Mouse (Mus musculus) bone marrow macrophage, adult 2 months (primary cell): ENCODE results near the gene Hip1r. TPM values are rescaled to one million over a fixed set of nuclear protein-coding genes. Genes with fewer than 3 reads are reported as not detected.

Source experiments
- H3K27ac ChIP-seq: 2 replicates; pipeline ENCODE4 v1.5.1; 2012; ENCODE audit warnings: low read depth, low read length; ENCODE audit not compliant: insufficient read depth
- H3K4me1 ChIP-seq: 2 replicates; pipeline ENCODE4 v1.6.1; 2012; ENCODE audit warnings: low read length; ENCODE audit not compliant: control insufficient read depth, insufficient read depth
- H3K4me3 ChIP-seq: 2 replicates; pipeline ENCODE4 v1.5.1; 2012; ENCODE audit warnings: mild to moderate bottlenecking, low read length, moderate library complexity; ENCODE audit not compliant: insufficient read depth
- CTCF ChIP-seq: IDR thresholded peaks from 2 replicates; pipeline ENCODE4 v1.5.1; 2012; ENCODE audit warnings: low read depth, mild to moderate bottlenecking, low read length, moderate library complexity
- POLR2A ChIP-seq: IDR thresholded peaks from 2 replicates; pipeline ENCODE4 v1.6.1; 2012; ENCODE audit warnings: mild to moderate bottlenecking, low read depth, low read length, borderline replicate concordance
- polyA plus RNA-seq: library from polyadenylated mRNA; stranded (reverse); fragments of >200 nt; gene quantifications from 2 replicates; pipeline ENCODE4 v1.2.4, GENCODE M21; 2012; ENCODE audit not compliant: missing spikeins, insufficient read depth, insufficient read length

Hip1r gene
- polyA plus RNA-seq, 1 experiment: 0.51 TPM

- TF ChIP-seq POLR2A (no peak), CTCF (no peak)
- no peak overlapping the region for H3K27ac ChIP-seq
- H3K4me3 ChIP-seq: no peak overlapping the region
- no peaks in the 10 kb centered on the region for H3K4me1 ChIP-seq
These were observed 29.4 kb downstream of the Hip1r start for GRCm38 (mm10) chr5:124002876-124003275.

- H3K27ac ChIP-seq: no peak overlapping the region
- H3K4me1 ChIP-seq: no peaks in the 10 kb centered on the region
- TF ChIP-seq POLR2A (no peak), CTCF (no peak)
- no peak overlapping the region for H3K4me3 ChIP-seq
These were observed 29.9 kb downstream of the Hip1r start for GRCm38 (mm10) chr5:124003375-124003774.

- Histone ChIP-seq H3K4me1 (0 out of 2 replicates have a peak, but pooled peaks cover under 1% of the 10 kb centered on the region), H3K27ac (no peak overlapping the region), H3K4me3 (no peak overlapping the region)
- TF ChIP-seq POLR2A (no peak), CTCF (no peak)
These were observed 31.1 kb downstream of the Hip1r start for GRCm38 (mm10) chr5:124004356-124005150.

- TF ChIP-seq POLR2A (no peak), CTCF (no peak)
- no peak overlapping the region for H3K4me3 ChIP-seq
- H3K4me1 ChIP-seq: peaks cover 6% of the 10 kb centered on the region
- H3K27ac ChIP-seq: no peak overlapping the region
These were observed 31.7 kb downstream of the Hip1r start for GRCm38 (mm10) chr5:124005151-124005500.

- Histone ChIP-seq H3K4me3 (no peak overlapping the region), H3K4me1 (peaks cover 11% of the 10 kb centered on the region), H3K27ac (no peak overlapping the region)
- TF ChIP-seq CTCF (no peak), POLR2A (no peak)
These were observed 32.2 kb downstream of the Hip1r start for GRCm38 (mm10) chr5:124005591-124005990.

- Histone ChIP-seq H3K4me1 (peaks cover 15% of the 10 kb centered on the region), H3K27ac (no peak overlapping the region)
These were observed 32.9 kb downstream of the Hip1r start for GRCm38 (mm10) chr5:124006082-124006873.

GRCm38 (mm10) chr5:124006891-124007491 is 33.6 kb downstream of the Hip1r start:
- peaks cover 21% of the 10 kb centered on the region for H3K4me1 ChIP-seq
- TF ChIP-seq CTCF (no peak), POLR2A (no peak)
- no peak overlapping the region for H3K4me3 ChIP-seq
- no peak overlapping the region for H3K27ac ChIP-seq

More at GRCm38 (mm10) chr5:124006082-124006873, 32.9 kb downstream of the Hip1r start:
- TF ChIP-seq CTCF (no peak), POLR2A (no peak)
- H3K4me3 ChIP-seq: no peak overlapping the region

GRCm38 (mm10) chr5:124010077-124010476 is 36.6 kb downstream of the Hip1r start:
- Histone ChIP-seq H3K4me1 (peaks cover 47% of the 10 kb centered on the region), H3K4me3 (no peak overlapping the region), H3K27ac (no peak overlapping the region)
- TF ChIP-seq CTCF: no peak
- TF ChIP-seq POLR2A: no peak

GRCm38 (mm10) chr5:124010910-124011655 is 37.7 kb downstream of the Hip1r start:
- H3K27ac ChIP-seq: peak overlapping the region; percentile 58
- TF ChIP-seq CTCF: no peak
- no peak for TF ChIP-seq POLR2A
- H3K4me3 ChIP-seq: peak overlapping the region; percentile 34
- H3K4me1 ChIP-seq: peaks cover 56% of the 10 kb centered on the region
